Mouse (Mus musculus): ENCODE data around the gene D10Jhu81e. TPM values are rescaled to one million over a fixed set of nuclear protein-coding genes. Genes with fewer than 3 reads are reported as not detected.
A peak's percentile ranks its signal among the peaks of the same experiment; 100 is the strongest.

D10Jhu81e gene
- polyA plus RNA-seq, 1 experiment from 2014 or later: 20.8 TPM

DNA sequence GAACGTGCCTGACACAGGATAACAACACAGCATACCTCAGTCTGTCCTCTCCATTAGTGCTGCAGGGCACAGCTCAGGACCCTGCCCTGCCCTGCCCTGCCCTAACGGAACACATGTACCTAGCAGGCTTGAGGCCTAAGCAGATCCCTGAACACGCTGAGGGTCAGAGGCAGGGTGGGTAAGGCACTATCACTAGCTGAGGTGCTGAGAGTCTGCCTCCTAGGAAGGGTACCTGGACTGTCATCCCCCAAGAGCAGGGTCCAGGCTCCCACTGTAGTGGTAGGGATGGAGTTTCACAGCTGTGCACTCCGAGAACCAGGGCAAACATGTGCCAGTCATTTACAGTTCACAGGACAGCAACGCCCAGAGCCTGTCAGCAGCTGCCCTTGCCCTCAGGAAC lies 4.9 kb upstream of the D10Jhu81e start:
- no peak overlapping the region for H3K27ac ChIP-seq
- peaks cover 93% of the 10 kb centered on the region for H3K36me3 ChIP-seq (replicated peaks)
- H3K27me3 ChIP-seq (ENCODE audit: poor library complexity, severe bottlenecking): no peaks in the 10 kb centered on the region
- peaks cover 10% of the 10 kb centered on the region for H3K4me1 ChIP-seq
- DNase-seq (ENCODE audit: extremely low spot score, low spot score): no peak
- no peaks in the 10 kb centered on the region for H3K9me3 ChIP-seq
- H3K4me3 ChIP-seq: no peak overlapping the region
- 85% methylated on average over 5 of the region's 5 CpGs for WGBS

DNA sequence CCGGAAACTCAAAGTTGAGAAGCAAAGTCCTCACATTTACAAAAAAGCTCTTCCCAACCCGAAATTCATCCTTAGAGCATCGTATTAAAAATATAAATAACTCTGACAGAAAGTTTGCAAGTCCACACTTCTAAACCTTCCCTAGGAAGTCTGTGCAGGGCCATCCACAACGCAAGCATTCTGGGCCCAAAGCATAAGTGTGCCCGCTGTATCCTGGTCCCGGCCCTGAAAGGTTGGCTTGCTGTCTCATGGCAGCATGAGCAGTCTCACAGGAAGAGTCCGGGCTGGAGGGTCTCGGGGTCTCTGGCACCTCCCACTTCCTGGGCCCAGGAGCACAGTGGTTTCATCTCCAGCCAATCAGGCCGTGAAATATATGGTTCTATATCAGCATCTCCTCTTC lies 2.0 kb upstream of the D10Jhu81e start:
- Histone ChIP-seq H3K9me3 (no peaks in the 10 kb centered on the region), H3K4me3 (no peak overlapping the region), H3K36me3 (replicated peaks) (peaks cover 79% of the 10 kb centered on the region), H3K27me3 (ENCODE audit: poor library complexity, severe bottlenecking) (no peaks in the 10 kb centered on the region), H3K4me1 (peaks cover 24% of the 10 kb centered on the region), H3K27ac (no peak overlapping the region)
- WGBS: 94% methylated on average over 9 of the region's 9 CpGs
- DNase-seq (ENCODE audit: extremely low spot score, low spot score): no peak

DNA sequence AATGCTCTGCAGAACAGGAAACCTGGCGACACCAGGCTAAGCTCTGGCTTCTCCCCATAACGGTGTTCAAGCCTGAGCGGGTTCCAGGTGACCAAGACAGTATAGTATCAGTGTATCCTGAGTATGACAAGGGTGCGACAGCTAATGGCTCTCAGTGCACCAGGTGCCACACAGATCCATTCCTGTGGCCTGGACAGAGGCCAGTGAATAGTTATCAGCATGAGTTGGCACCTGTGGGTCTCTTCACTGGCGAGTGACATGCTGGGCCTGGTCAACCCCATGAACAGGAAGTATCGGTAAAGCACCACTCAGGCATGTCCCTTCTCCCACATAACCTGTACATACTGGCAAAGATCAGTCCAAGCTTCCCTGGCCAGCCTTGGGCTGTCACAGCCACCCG lies 1.5 kb upstream of the D10Jhu81e start:
- no peak for DNase-seq (ENCODE audit: extremely low spot score, low spot score)
- WGBS: 96% methylated on average over 7 of the region's 7 CpGs
- Histone ChIP-seq H3K4me3 (no peak overlapping the region), H3K27ac (no peak overlapping the region), H3K4me1 (peaks cover 24% of the 10 kb centered on the region), H3K27me3 (ENCODE audit: poor library complexity, severe bottlenecking) (no peaks in the 10 kb centered on the region), H3K9me3 (no peaks in the 10 kb centered on the region), H3K36me3 (replicated peaks) (peaks cover 79% of the 10 kb centered on the region)

DNA sequence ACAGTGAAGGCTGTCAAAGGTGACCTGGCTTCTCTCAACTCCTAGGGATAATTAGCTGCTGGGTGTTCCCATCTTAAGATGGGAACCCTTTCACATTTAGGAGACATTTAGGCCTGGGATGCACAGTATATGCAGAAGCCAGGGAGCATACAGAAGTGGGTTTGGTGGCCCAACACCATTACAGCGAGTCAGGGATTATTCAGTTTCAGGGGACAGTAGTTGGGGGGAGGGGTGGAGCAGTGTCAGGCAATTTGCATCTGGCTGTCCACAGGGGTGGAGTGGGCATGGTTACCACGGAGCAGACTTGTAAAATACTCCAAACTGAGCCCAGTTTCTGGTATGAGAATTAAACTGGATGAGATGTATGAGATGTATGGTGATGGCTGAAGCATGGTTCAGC lies 863 bp upstream of the D10Jhu81e start:
- WGBS: 57% methylated on average over 2 of the region's 2 CpGs
- H3K4me1 ChIP-seq: peaks cover 24% of the 10 kb centered on the region
- H3K9me3 ChIP-seq: no peaks in the 10 kb centered on the region
- no peak for DNase-seq (ENCODE audit: extremely low spot score, low spot score)
- H3K27ac ChIP-seq: peak overlapping the region; percentile 89
- peaks cover 79% of the 10 kb centered on the region for H3K36me3 ChIP-seq (replicated peaks)
- no peaks in the 10 kb centered on the region for H3K27me3 ChIP-seq (ENCODE audit: poor library complexity, severe bottlenecking)
- peak overlapping the region; percentile 72; the same call in 1 of the 2 replicates for H3K4me3 ChIP-seq

DNA sequence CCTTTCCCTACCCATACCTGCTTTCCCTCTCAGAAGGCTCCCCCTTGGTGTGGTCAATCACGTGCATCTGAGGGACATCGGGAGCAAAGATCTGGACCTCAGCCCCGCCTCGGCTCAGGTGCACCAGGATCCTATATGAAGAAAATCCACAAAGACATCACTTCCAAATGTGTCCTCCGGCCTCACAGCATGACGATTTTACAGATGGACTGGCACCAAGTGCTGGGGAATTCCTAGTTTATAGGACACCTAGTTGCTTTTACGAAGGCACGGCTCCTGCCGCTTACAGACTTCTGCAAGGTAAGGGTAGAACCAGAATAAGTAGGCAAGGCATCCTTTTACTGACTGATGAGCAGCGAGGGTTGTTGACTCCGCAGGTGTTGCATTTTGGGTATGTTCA lies 790 bp downstream of the D10Jhu81e start:
- whole genome bisulfite sequencing: 81% methylated on average over 11 of the region's 11 CpGs
- Histone ChIP-seq H3K36me3 (replicated peaks) (peaks cover 76% of the 10 kb centered on the region), H3K9me3 (no peaks in the 10 kb centered on the region), H3K4me3 (peak overlapping the region; percentile 72), H3K27ac (peak overlapping the region; percentile 89), H3K27me3 (ENCODE audit: poor library complexity, severe bottlenecking) (no peaks in the 10 kb centered on the region), H3K4me1 (peaks cover 24% of the 10 kb centered on the region)
- no peak for DNase-seq (ENCODE audit: extremely low spot score, low spot score)

DNA sequence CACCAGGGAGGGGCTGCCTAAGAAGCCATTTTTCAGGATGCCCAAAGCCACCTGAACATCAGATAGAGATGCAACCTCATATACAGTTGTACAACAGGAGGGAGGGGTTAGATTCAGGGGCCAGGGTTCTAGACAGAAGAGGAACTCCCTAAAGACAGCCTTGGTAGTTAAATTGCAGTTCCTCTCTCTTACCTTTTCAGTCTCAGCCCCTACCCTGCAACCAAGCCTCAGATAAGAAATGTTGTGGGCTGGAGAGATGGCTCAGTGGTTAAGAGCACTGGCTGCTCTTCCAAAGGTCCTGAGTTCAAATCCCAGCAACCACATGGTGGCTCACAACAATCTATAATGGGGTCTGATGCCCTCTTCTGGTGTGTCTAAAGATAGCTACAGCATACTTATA lies 1.8 kb downstream of the D10Jhu81e start:
- DNase-seq (ENCODE audit: extremely low spot score, low spot score): no peak
- Histone ChIP-seq H3K27ac (no peak overlapping the region), H3K9me3 (no peaks in the 10 kb centered on the region), H3K4me1 (peaks cover 24% of the 10 kb centered on the region), H3K36me3 (replicated peaks) (peaks cover 76% of the 10 kb centered on the region), H3K4me3 (no peak overlapping the region), H3K27me3 (ENCODE audit: poor library complexity, severe bottlenecking) (no peaks in the 10 kb centered on the region)

DNA sequence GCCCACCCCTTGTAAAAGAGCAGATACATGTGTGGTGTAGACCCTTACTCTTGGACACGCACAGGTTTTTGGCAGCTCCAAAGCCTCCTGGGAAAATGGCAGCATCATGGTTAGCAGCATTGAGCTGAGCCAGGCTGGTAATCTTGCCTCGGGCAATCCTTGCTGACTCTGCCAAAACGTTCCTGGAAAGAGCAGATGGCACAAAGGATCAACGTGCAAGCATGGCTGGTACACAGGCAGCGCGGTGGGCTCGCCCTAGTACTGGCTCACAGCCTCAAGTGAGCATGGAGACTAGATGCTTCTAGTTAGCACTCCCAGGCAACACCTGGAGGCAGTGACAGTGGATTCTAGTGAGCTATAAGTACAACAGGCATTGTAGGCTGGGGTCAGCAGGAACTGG lies 2.2 kb downstream of the D10Jhu81e start:
- Histone ChIP-seq H3K4me3 (no peak overlapping the region), H3K4me1 (peaks cover 24% of the 10 kb centered on the region), H3K27me3 (ENCODE audit: poor library complexity, severe bottlenecking) (no peaks in the 10 kb centered on the region), H3K27ac (no peak overlapping the region), H3K36me3 (replicated peaks) (peaks cover 76% of the 10 kb centered on the region), H3K9me3 (no peaks in the 10 kb centered on the region)
- no peak for DNase-seq (ENCODE audit: extremely low spot score, low spot score)
- 93% methylated on average over 7 of the region's 7 CpGs for WGBS

DNA sequence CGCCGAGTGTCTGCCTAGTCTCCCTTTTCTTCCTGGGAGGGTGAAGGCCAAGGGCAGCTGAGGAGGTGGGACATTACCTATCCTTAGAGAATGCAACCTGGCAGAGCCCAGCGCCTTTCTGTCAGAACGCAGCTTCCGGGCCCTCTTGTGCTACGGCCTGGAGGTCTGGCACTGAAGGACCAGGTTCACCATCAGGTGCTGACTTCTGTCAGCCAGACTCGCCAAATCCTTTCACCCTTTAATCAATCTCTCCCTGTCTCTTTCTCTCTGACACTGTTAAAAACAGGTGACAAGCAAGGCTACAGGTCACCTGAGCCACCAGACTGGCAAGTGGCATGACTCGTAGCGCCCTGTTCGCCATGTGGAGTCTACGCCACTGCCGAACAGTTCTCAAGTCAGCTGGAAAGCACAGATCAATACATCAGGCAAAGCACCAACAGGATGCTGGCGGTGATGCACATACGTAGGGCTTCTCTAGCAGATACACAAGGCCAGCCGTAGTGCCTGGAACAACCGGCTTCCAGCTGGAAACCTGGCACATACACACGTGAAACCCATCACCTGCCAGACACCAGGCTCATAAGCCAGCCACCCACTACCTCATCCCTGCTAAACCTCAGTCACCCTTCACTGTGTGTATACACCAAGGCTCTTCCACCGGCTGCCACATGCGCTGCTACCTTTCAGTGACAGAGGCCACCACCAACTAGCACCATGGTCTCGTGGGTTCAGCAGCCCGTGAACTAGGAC lies 4.2 kb downstream of the D10Jhu81e start:
- H3K4me1 ChIP-seq: peaks cover 23% of the 10 kb centered on the region
- DNase-seq (ENCODE audit: extremely low spot score, low spot score): no peak
- H3K36me3 ChIP-seq (replicated peaks): peaks cover 60% of the 10 kb centered on the region
- WGBS: 93% methylated on average over 21 of the region's 21 CpGs
- H3K27ac ChIP-seq: no peak overlapping the region
- no peaks in the 10 kb centered on the region for H3K9me3 ChIP-seq
- H3K4me3 ChIP-seq: no peak overlapping the region
- H3K27me3 ChIP-seq (ENCODE audit: poor library complexity, severe bottlenecking): no peaks in the 10 kb centered on the region

DNA sequence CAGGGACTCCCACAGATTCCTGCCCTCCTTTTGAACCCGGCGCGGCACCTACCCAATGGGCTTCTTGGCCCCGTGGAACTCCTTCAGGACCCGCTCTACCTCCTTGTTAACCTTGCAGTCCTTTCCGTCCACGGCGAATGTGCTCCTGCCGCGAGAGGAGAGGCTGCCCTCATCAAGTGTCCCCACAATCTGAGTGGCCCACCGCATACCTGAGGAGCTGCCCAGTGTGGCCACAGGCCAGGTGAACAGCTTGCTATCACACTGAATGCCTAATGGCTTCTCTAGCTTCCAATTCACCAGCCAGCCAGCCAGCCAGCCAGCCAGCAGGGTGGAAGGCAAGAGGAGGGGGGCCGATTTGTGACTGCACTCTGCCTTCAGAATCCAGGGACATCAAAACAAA lies 4.8 kb downstream of the D10Jhu81e start:
- 96% methylated on average over 12 of the region's 12 CpGs for WGBS
- H3K36me3 ChIP-seq (replicated peaks): peaks cover 58% of the 10 kb centered on the region

DNA sequence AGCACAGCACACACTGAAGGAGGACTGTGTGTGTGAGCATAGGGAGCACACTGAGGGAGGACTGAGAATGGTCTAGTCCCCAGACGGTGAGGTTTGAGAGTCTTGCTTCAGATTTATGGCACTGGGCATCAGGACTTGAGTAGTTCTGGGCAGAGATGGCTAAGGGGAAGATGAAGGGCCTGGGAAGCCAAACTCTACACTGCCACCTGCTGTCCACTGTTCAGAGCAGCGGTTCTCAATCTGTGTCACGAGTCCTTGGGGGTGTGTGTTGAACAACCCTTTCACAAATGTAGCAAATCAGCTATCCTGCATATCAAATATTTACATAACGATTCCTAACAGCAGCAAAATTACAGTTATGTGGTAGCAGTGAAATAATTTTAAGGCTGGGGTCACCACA lies 5.7 kb downstream of the D10Jhu81e start:
- Histone ChIP-seq H3K9me3 (no peaks in the 10 kb centered on the region), H3K27ac (no peak overlapping the region), H3K36me3 (replicated peaks) (peaks cover 58% of the 10 kb centered on the region), H3K4me3 (no peak overlapping the region), H3K27me3 (ENCODE audit: poor library complexity, severe bottlenecking) (no peaks in the 10 kb centered on the region), H3K4me1 (peaks cover 17% of the 10 kb centered on the region)
- peak; percentile 42 for DNase-seq (ENCODE audit: extremely low spot score, low spot score)
- 40% methylated on average over 4 of the region's 4 CpGs for WGBS

More for the DNA sequence above, 4.8 kb downstream of the D10Jhu81e start:
- Histone ChIP-seq H3K4me3 (no peak overlapping the region), H3K9me3 (no peaks in the 10 kb centered on the region), H3K4me1 (peaks cover 17% of the 10 kb centered on the region), H3K27ac (no peak overlapping the region), H3K27me3 (ENCODE audit: poor library complexity, severe bottlenecking) (no peaks in the 10 kb centered on the region)
- no peak for DNase-seq (ENCODE audit: extremely low spot score, low spot score)

DNA sequence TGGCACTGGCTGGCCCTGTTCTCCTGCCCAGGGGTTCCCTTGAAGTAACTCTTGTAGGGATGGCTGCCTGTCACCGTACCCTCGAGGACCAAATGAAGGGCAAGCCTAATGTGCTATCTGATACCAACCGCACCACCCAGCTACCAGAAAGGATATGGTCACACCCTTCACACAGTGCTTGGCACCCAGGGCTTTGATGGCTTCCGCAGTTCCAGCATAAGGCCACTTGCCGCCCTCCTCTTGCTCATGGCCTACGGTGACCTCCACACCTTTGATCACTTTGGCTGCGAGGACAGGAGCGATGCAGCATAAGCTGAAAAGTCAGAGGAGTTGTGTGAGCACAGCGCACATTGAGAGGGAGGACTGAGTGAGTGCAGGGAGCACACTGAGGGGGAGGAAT lies 6.3 kb downstream of the D10Jhu81e start:
- DNase-seq (ENCODE audit: extremely low spot score, low spot score): no peak
- Histone ChIP-seq H3K4me3 (no peak overlapping the region), H3K27me3 (ENCODE audit: poor library complexity, severe bottlenecking) (no peaks in the 10 kb centered on the region), H3K27ac (no peak overlapping the region), H3K9me3 (no peaks in the 10 kb centered on the region), H3K4me1 (peaks cover 11% of the 10 kb centered on the region), H3K36me3 (replicated peaks) (peaks cover 58% of the 10 kb centered on the region)
- 94% methylated on average over 9 of the region's 9 CpGs for WGBS

DNA sequence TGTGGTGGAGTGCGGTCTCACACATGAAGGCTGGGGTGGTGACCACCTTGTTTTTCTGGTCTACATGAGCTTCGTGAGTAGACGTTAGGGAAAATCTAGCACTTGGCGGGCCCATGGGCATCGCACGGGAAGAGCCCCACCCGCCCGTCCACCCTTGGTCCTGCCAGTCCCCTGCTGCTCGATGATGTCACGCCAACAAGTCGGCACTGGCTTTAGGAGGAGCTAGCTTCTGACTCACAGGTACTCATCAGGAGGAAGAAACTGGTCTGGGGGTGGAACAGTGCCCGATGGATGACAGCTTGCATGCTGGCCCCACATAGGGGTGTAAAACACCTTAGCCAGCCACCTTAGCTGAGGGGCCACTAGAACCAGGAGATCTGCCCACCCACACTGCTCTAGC lies 6.9 kb downstream of the D10Jhu81e start:
- 94% methylated on average over 12 of the region's 12 CpGs for WGBS
- H3K4me1 ChIP-seq: peaks cover 9% of the 10 kb centered on the region
- H3K9me3 ChIP-seq: no peaks in the 10 kb centered on the region
- H3K27me3 ChIP-seq (ENCODE audit: poor library complexity, severe bottlenecking): no peaks in the 10 kb centered on the region
- no peak for DNase-seq (ENCODE audit: extremely low spot score, low spot score)
- peaks cover 53% of the 10 kb centered on the region for H3K36me3 ChIP-seq (replicated peaks)
- no peak overlapping the region for H3K27ac ChIP-seq
- H3K4me3 ChIP-seq: no peak overlapping the region

DNA sequence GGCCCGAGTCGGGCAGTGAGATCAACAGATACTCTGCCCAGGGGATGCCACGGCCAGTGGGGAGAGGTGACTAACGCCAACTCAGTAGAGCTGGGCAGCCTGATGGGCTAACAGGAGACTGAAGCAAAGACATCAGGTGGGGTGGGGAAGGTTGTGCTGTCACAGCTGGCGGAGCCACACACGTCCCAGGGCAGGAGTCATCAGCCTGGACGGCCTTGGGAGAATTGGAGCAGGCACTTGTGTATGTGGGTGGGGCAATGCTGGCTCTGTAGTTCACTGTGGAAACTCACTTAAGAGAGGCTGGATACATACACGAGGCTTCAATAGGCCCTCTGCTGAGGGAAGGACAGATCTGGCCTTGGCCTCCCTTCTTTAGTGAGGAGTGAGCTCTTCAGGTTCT lies 8.5 kb downstream of the D10Jhu81e start:
- Histone ChIP-seq H3K4me3 (no peak overlapping the region), H3K9me3 (no peaks in the 10 kb centered on the region), H3K36me3 (replicated peaks) (peaks cover 38% of the 10 kb centered on the region), H3K27ac (no peak overlapping the region), H3K27me3 (ENCODE audit: poor library complexity, severe bottlenecking) (no peaks in the 10 kb centered on the region), H3K4me1 (peaks cover 9% of the 10 kb centered on the region)
- DNase-seq (ENCODE audit: extremely low spot score, low spot score): no peak
- 87% methylated on average over 8 of the region's 8 CpGs for WGBS
